Mouse (Mus musculus) bone marrow, adult 2 months (tissue): ENCODE results near the gene Bst2.

ENCODE experiments used
- CTCF ChIP-seq: fragments of 200-500 bp; IDR thresholded peaks from 2 replicates; pipeline ENCODE4 v1.5.1; 2011; ENCODE audit warnings: low read length, control low read depth; ENCODE audit not compliant: control insufficient read depth, insufficient read depth
- POLR2A ChIP-seq: fragments of 200-500 bp; IDR thresholded peaks from 2 replicates; pipeline ENCODE4 v1.6.1; 2011; ENCODE audit warnings: low read depth, mild to moderate bottlenecking, control low read depth, low read length, borderline replicate concordance; ENCODE audit not compliant: control insufficient read depth

DNA sequence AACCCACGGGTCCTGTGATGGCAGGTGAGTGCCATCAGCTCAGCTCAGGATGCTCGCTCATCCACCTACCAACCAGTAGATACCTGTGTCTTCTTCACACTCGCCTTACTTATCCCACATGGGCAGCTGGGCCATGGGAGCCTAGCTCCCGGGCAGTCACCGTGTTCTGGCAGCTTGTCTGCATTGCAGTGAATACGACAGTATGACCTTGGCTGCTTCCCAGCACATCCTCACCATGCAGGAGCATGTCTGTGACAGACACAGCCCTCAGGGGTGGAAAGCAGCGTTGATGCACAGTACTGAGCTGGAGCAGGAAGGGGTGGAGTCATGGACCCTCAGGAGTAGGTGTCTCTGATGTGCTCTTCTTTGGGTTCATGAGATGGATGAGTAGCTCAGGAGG, 37.2 kb upstream of the Bst2 start:
- TF ChIP-seq POLR2A, result no peak
- no peak for TF ChIP-seq CTCF
